Mouse (Mus musculus) lung, adult 2 months (tissue): ENCODE results near the gene Foxj1.

Experiments
- CTCF ChIP-seq: fragments of 200-500 bp; IDR thresholded peaks from 2 replicates; pipeline ENCODE4 v1.5.1; 2011; ENCODE audit warnings: mild to moderate bottlenecking, low read length, control low read depth; ENCODE audit not compliant: insufficient read depth
- POLR2A ChIP-seq: fragments of 200-500 bp; IDR thresholded peaks from 2 replicates; pipeline ENCODE4 v1.6.1; 2011; ENCODE audit warnings: low read depth, mild to moderate bottlenecking, control low read depth, low read length, borderline replicate concordance; ENCODE audit errors: extremely low read depth

DNA sequence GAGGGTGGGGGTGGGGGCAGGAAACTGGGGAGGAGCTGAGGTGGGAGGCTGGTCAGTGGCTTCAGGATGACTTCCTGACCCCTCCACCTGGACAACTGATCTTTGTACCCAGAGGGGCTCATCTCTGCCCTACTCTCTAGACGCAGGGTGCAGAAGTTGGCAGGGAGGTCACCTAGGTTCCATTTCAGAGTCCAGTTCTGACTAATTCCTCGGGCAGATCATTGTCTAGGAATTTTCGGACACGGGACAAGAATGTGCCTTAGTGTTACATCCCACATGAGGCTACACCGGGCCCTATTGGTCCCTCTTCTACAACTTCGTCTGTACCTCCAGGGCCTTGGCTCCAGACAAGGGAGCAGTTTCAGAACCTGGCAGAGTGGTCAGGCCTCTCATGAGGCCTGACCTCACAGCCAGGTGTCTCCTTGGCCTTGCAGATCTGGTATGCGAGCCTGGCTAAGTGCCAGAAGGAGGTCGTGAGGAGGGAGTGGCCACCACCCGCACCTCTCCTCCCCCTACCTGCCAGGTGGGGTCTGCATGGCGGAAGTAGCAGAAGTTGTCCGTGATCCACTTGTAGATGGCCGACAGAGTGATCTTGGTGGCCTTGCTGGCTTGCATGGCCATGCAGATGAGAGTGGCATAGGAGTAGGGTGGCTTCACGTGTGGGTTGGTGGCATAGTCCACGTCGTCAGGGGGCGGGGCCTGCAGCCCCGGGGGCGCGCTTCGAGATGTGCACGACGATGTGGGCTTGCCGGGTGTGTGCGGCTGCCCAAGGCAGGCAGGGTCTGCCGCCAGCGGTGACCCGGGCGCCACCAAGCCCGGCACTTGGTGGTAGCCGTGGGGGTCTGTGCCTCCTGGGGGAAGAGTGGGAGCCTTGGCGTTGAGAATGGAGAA lies 1.4 kb downstream of the Foxj1 start:
- TF ChIP-seq POLR2A (no peak), CTCF (no peak)
